Mouse (Mus musculus): Measurements from ENCODE around the gene Il33.

DNA sequence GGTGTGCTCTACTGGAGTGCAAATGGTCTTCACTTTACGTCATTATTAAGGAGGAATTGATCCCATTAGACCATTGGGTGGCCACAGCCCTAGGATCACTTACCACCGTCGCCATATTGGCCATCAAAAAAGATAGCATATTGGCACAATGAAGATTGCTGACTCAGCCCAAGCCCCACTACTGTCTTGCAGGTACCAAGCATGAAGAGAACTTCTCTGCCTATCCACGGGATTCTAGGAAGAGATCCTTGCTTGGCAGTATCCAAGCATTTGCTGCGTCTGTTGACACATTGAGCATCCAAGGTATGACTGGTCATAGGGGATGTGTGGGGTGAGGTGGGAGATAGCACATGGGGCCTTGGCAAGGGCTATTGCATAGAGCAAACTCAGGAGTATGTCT lies 27.6 kb downstream of the Il33 start:
- no peak for TF ChIP-seq POLR2A (IDR thresholded peaks at IDR 0.05; ENCODE audit: low read depth, low read length)
- no peak for TF ChIP-seq CTCF (IDR thresholded peaks at IDR 0.05; ENCODE audit: borderline replicate concordance, insufficient read depth, low read length)

Data from embryonic fibroblast, embryonic 13.5 days (primary cell).